Mouse (Mus musculus) C2C12 (cell line): ENCODE measurements around the gene Bsph1. TPM values are rescaled to one million over a fixed set of nuclear protein-coding genes. Genes with fewer than 3 reads are reported as not detected.
"Not testable (repeated sequence)": the region's sequence is repeated elsewhere in the genome, so short reads cannot be mapped to it uniquely, and the experiment has no call there.

Source experiments
- H3K27me3 ChIP-seq: one replicate; pipeline ENCODE4 v1.6.1; 2011; ENCODE audit not compliant: control insufficient read depth, insufficient read depth, insufficient read length
- H3K36me3 ChIP-seq: one replicate; pipeline ENCODE4 v1.6.1; 2011; ENCODE audit not compliant: control insufficient read depth, insufficient read depth
- H3K4me3 ChIP-seq: one replicate; pipeline ENCODE4 v1.5.1; 2011; ENCODE audit warnings: mild to moderate bottlenecking, control low read depth; ENCODE audit not compliant: poor library complexity, insufficient read depth, severe bottlenecking
- H3K79me2 ChIP-seq: one replicate; pipeline ENCODE4 v1.6.1; 2011; ENCODE audit not compliant: control insufficient read depth, insufficient read depth
- H3K79me3 ChIP-seq: one replicate; pipeline ENCODE4 v1.6.1; 2011; ENCODE audit warnings: low read depth, control low read depth
- H3ac ChIP-seq: one replicate; pipeline ENCODE3; 2011; ENCODE audit warnings: low read depth; ENCODE audit not compliant: control insufficient read depth, insufficient read length
- CEBPB ChIP-seq: IDR thresholded peaks from one replicate; pipeline ENCODE4 v1.6.1; 2011; ENCODE audit warnings: low read depth, mild to moderate bottlenecking, control low read depth, moderate library complexity
- CTCF ChIP-seq: IDR thresholded peaks from one replicate; pipeline ENCODE4 v1.5.1; 2011; ENCODE audit not compliant: control insufficient read depth, insufficient read depth, insufficient read length
- FOSL1 ChIP-seq: IDR thresholded peaks from one replicate; pipeline ENCODE4 v1.8.0; 2011; ENCODE audit warnings: mild to moderate bottlenecking, low read length; ENCODE audit not compliant: poor library complexity, insufficient read depth, severe bottlenecking
- MAX ChIP-seq: IDR thresholded peaks from one replicate; pipeline ENCODE4 v1.6.1; 2011; ENCODE audit warnings: mild to moderate bottlenecking, control low read depth
- MYOD1 ChIP-seq: IDR thresholded peaks from one replicate; pipeline ENCODE4 v1.6.1; 2011; ENCODE audit warnings: low read depth; ENCODE audit not compliant: control insufficient read depth, insufficient read length
- MYOG ChIP-seq: IDR thresholded peaks from one replicate; pipeline ENCODE4 v1.6.1; 2011; ENCODE audit not compliant: control insufficient read depth, insufficient read length; ENCODE audit errors: extremely low read depth
- USF1 ChIP-seq: IDR thresholded peaks from one replicate; pipeline ENCODE4 v1.6.1; 2011; ENCODE audit warnings: low read depth, mild to moderate bottlenecking, control low read depth, moderate library complexity
- long read RNA-seq, 2 experiments: library from polyadenylated mRNA; unstranded; transcript quantifications; one replicate each; pipeline ENCODE4 v2.0.0; 2019 to 2020
- polyA plus RNA-seq: library from polyadenylated mRNA; unstranded; fragments of >200 nt; fragmentation: generic; extraction: Trizol; gene quantifications from one replicate; pipeline ENCODE4 v1.2.1, GENCODE M21; 2012; ENCODE audit warnings: missing spikeins

Gene Bsph1
- polyA plus RNA-seq, result not detected
- long read RNA-seq, experiment 1, result 0 reads
- long read RNA-seq, experiment 2, result 0 reads

DNA sequence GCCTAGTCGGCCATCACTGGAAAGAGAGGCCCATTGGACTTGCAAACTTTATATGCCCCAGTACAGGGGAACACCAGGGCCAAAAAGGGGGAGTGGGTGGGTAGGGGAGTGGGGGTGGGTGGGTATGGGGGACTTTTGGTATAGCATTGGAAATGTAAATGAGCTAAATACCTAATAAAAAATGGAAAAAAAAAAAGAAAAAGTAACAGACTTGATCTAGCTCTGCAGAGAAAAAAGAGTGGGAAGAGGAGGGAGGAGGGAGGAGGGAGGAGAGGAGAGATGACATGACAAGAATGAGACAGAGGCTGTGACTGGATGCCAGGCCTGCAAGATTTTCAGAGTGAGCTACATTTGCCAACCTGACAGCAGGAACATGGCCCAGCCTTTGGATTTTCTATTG lies at the start of gene Bsph1:
Gene Bsph1 (plus strand): TSS at position 301 of the 400 bp plus-strand sequence.
- not testable (repeated sequence) for H3K36me3 ChIP-seq, H3ac ChIP-seq, H3K27me3 ChIP-seq, H3K4me3 ChIP-seq, H3K79me2 ChIP-seq, H3K79me3 ChIP-seq

DNA sequence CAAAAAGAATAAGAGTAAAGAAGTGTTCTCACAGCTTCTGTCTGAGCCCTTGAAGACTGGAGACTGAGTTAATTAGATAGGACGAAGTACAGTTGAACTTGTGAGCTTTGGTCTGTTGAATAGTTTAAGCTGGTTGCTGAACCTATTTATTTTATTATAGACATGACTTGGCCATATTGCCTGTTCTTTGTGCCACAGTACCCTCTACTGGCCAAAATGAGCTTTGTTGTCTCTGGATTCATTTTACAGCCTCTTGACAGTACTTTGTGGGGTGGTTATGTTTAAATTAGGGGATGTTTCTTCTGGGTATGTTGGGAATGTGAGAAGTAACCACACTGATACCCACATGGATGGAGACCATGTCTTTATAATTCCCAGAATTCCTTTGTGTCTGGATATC lies 60.9 kb downstream of the Bsph1 start:
- TF ChIP-seq MYOD1 (no peak), CTCF (no peak), MYOG (no peak), USF1 (no peak), CEBPB (no peak), FOSL1 (no peak), MAX (no peak)
- no peaks in the 10 kb centered on the region for H3K27me3 ChIP-seq

More for the DNA sequence above, 60.9 kb downstream of the Bsph1 start:
- Histone ChIP-seq H3K79me2 (no peaks in the 10 kb centered on the region), H3K79me3 (no peaks in the 10 kb centered on the region), H3ac (no peak overlapping the region), H3K4me3 (no peak overlapping the region), H3K36me3 (no peaks in the 10 kb centered on the region)

Other genes with a start within 250 kb of the Bsph1 start
- gene Vmn1r89, start 237.8 kb upstream of the Bsph1 start, polyA plus RNA-seq, result not detected
- gene Lig1, start 173.6 kb upstream of the Bsph1 start, polyA plus RNA-seq, result 73.4 TPM
- 3.0 TPM for gene Zswim9, start 172.1 kb upstream of the Bsph1 start, polyA plus RNA-seq
- gene Pla2g4c, start 126.2 kb upstream of the Bsph1 start, polyA plus RNA-seq, result 0.20 TPM
- not detected for gene Cabp5, start 52.7 kb upstream of the Bsph1 start, polyA plus RNA-seq
- gene Bsph2, start 120.2 kb downstream of the Bsph1 start, polyA plus RNA-seq, result not detected
- not detected for gene Sult2a5, start 173.1 kb downstream of the Bsph1 start, polyA plus RNA-seq